Mouse (Mus musculus): ENCODE results near the gene Hsd17b1.

Gene Hsd17b1

DNA sequence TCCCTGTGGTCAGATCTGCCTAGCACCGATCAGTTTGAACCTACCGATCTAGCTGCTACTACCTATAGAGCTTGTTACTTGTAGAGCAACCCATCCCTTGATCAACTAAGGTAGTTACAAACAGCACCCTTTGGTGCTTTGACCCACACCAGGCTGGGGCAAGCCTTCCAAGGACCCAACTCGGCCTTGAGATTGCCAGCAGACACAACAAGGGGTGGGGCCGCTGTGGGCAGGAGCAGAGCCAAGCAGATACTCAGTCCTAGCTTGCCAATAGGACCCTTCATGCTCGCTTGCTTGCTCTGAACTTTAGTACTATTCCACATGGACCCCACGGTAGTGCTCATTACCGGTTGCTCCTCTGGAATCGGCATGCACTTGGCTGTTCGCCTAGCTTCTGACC lies at the start of gene Hsd17b1:
Hsd17b1 (plus strand) TSS at position 291 of the 400 bp plus-strand sequence.
- DNase-seq (ENCODE audit: low spot score): no peak

- DNase-seq (ENCODE audit: low spot score): no peak
These were observed 48.9 kb upstream of the Hsd17b1 start for GRCm38 (mm10) chr11:101029320-101029719.

DNA sequence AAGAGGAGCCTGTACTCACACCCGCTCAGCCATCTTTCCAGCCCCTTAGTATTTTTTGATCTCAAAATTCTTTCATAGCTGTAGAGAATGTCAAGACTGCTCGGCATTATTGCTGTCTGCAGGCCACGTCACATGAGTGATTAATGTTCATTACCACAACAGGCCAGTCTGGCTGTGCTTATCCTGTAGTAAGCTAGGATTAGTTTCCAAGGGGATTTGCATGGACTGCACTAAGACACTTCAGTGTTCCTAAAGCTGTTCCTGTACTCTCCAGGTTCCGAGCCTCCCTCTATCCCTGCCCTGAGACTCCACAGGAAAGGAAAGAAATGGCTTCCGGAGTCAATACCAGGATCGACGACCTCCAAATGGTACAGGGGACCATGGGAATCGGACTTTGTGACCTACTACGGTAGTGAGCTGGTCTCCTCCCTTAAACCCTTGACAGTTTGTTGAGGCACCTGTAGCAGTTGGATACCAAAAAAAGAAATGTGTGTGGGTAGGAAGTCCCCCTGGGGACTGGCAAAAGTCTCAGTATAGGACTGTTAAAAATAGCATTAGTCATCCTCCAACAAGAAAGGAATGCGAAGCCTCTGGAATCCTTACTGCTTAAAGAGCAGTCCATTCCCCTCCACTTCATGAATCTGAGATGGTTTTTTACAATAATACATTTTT lies 47.9 kb upstream of the Hsd17b1 start:
- DNase-seq (ENCODE audit: low spot score): no peak

DNA sequence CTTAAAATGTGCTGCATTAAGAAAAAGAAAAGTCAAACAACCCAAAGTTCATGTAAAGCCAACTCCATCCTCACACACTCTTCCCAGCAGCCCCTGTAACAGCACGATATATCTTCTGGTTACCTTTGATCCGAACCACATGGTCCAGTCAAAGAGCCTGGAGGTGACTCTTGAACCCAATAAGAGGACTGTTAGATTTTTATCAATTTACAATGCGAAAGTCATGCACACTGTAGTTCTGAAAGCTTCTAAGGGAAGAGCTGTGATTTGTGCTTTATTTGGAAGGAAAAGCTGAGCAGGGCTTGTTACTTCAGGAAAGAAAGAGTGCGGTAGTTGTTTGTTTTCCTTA lies 47.4 kb upstream of the Hsd17b1 start:
- DNase-seq (ENCODE audit: low spot score): no peak

DNA sequence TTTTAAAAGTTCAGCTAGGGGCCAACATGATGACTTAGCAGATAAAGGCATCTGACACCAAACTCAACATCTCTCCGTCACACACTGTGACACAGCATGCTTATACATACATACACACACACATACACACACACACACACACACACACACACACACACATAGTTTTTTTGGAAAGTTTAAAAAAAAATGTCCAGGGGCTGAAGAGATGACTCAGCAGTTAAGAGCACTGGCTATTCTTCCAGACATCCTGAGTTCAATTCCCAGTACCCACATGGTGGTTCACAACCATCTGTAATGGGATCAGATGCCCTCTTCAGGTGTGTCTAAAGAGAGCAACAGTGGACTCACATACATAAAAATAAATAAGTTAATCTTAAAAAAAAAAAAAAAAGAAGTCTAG lies 46.7 kb upstream of the Hsd17b1 start:
- DNase-seq (ENCODE audit: low spot score): no peak

GRCm38 (mm10) chr11:101033856-101034500 lies 44.2 kb upstream of the Hsd17b1 start:
- no peak for DNase-seq (ENCODE audit: low spot score)

DNA sequence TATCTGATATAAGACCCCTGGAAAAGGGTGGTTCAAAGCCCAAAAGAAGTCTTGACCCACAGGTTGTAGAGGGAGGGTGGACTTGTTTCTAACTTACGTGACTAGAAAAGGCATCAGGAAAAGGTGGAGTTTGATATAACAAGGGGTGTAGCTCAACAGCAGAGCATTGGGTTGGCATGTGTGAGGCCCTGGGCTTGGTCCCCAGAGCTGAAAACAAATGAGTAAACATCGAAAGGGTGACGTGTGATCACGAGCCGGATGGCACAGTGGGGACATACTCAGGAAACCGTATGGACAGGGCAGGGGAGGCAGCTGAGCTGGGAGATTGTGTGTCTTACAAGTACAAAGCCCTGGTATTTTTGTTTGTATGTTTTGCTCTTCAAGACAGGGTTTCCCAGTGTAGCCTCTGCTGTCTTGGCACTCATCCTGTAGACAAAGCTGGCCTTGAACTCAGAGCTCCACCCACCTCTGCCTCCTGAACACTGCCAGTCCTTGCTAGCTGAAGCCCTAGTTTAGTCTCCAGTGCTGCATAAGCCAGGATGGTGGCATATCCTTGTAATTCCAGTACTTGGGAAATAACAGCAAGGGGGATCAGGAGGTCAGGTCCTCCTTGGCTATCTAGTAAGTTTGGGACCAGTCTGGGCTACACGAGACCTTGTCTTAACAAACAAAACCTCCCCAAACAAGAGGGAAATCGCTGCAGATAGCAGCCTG lies 43.4 kb upstream of the Hsd17b1 start:
- DNase-seq (ENCODE audit: low spot score): peak; percentile 33

- no peak for DNase-seq (ENCODE audit: low spot score)
These were observed 42.9 kb upstream of the Hsd17b1 start for GRCm38 (mm10) chr11:101035328-101035695.

- DNase-seq (ENCODE audit: low spot score): no peak
These were observed 40.4 kb upstream of the Hsd17b1 start for GRCm38 (mm10) chr11:101037795-101038194.

DNA sequence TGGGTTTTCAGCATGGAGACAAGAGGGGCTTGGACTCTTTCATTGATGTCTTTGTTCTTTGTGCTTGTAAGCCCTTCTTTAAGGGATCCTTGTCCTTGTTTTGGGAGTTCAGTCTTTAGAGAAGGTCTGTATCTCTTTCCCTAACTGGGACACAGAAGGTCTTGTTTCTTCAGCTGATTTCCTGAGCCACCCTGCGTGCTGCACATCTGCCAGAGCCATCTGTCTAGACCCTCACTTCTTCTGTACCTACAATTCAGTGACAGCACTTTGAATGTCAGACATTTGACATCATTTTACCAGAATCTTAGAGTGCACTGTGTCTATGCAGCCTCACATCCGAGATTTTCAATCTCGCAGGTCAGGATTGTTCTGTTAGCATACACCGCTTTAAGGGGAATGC lies 32.4 kb upstream of the Hsd17b1 start:
- DNase-seq (ENCODE audit: low spot score): no peak

- DNase-seq (ENCODE audit: low spot score): no peak
These were observed 31.8 kb upstream of the Hsd17b1 start for GRCm38 (mm10) chr11:101046440-101046839.

GRCm38 (mm10) chr11:101047502-101047901 lies 30.7 kb upstream of the Hsd17b1 start:
- no peak for DNase-seq (ENCODE audit: low spot score)

- no peak for DNase-seq (ENCODE audit: low spot score)
These were observed 27.9 kb upstream of the Hsd17b1 start for GRCm38 (mm10) chr11:101050359-101050758.

DNA sequence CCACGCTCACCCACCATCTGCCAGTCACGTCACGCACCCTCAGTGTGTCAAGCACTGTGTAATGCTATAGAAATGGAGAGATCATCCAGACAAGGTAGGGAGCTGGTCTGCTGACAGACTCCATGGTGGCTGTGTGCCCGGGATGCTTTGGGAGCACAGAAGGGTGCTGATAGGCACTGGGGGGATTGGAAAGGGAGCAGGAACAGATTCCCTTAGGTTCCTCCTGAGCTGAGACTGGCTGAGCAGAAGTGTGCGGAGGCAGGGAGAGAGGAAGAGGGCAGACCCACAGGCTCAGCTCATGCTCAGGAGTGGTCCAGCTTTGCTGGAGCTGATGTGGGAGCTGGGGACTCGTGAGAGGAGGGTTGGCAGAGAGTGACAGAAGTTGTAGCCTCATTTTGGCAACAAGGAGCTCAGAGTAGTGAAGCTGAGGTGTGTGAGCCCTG lies 27.1 kb upstream of the Hsd17b1 start:
- DNase-seq (ENCODE audit: low spot score): no peak

- DNase-seq (ENCODE audit: low spot score): no peak
These were observed 26.6 kb upstream of the Hsd17b1 start for GRCm38 (mm10) chr11:101051617-101052016.

DNA sequence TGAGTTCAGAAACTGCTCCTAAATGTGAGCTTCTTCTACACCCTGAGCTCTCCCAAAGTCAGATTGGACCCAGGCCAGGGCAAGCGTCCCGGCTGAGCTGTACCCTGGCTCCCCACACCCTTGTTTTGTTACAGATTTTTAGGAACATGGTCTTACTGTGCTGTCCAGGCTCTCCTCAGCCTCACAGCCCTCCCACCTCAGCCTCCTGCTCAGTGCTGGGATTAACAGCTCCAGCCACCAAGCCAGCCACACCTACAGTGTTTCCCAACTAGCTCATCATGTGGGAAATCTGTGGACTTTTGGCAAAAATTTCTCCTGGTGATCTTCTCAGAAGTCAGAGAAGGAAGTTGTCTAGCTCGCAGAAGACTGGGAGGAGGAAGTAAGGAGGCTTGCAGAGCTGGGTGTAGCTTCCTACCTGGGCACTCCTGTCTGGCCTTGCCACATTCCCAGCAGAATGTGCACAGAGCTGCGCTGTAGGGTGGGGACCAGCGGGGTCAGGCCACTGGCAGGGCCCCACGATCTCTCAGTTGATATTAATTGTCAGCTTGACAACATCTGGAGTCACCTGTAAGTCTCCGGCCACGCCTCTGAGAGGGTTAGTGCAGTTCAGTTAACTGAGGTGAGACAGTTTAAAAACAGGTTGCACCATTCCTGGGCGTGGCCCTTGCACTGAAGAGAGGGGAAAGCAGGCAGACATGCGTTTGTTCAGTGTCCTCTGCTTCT lies 25.3 kb upstream of the Hsd17b1 start:
- DNase-seq (ENCODE audit: low spot score): peak; percentile 37

GRCm38 (mm10) chr11:101053974-101054373 lies 24.2 kb upstream of the Hsd17b1 start:
- DNase-seq (ENCODE audit: low spot score): no peak

- no peak for DNase-seq (ENCODE audit: low spot score)
These were observed 22.8 kb upstream of the Hsd17b1 start for GRCm38 (mm10) chr11:101055418-101055817.

- DNase-seq (ENCODE audit: low spot score): peak; percentile 83
These were observed 21.3 kb upstream of the Hsd17b1 start for GRCm38 (mm10) chr11:101056885-101057284.

- peak; percentile 90 for DNase-seq (ENCODE audit: low spot score)
These were observed 20.4 kb upstream of the Hsd17b1 start for GRCm38 (mm10) chr11:101057860-101058259.

- DNase-seq (ENCODE audit: low spot score): no peak
These were observed 19.5 kb upstream of the Hsd17b1 start for GRCm38 (mm10) chr11:101058726-101059125.

- no peak for DNase-seq (ENCODE audit: low spot score)
These were observed 18.7 kb upstream of the Hsd17b1 start for GRCm38 (mm10) chr11:101059473-101059872.

- DNase-seq (ENCODE audit: low spot score): peak; percentile 84
These were observed 18.1 kb upstream of the Hsd17b1 start for GRCm38 (mm10) chr11:101060126-101060525.
